Mouse (Mus musculus) megakaryocyte-erythroid progenitor cell, adult 5 weeks (primary cell): ENCODE results near the gene Tcp11l2. TPM values are rescaled to one million over a fixed set of nuclear protein-coding genes. Genes with fewer than 3 reads are reported as not detected.

Source experiments
- polyA plus RNA-seq: library from polyadenylated mRNA; stranded (reverse); fragments of >175 nt; gene quantifications from 2 replicates; pipeline ENCODE4 v1.2.3, GENCODE M21; 2012

Tcp11l2 gene
- 7.1 and 8.9 TPM in 2 replicates for polyA plus RNA-seq

GRCm38 (mm10) chr10:84576395-84577070 is at the start of gene Tcp11l2:
TSS of gene Tcp11l2 (plus strand) at chr10:84576626.

GRCm38 (mm10) chr10:84533912-84534671 is 42.3 kb upstream of the Tcp11l2 start, which contains the start of gene Ckap4:
TSS of gene Ckap4 (minus strand) at chr10:84534062.

GRCm38 (mm10) chr10:84621826-84622790 is 45.7 kb downstream of the Tcp11l2 start, which contains the start of gene Polr3b:
TSS of gene Polr3b (plus strand) at chr10:84622292.

Other genes with a start within 250 kb of the Tcp11l2 start
- 1.3 and 1.8 TPM in 2 replicates for gene Nuak1, start 136.0 kb upstream of the Tcp11l2 start, polyA plus RNA-seq
- 51.4 and 60.8 TPM in 2 replicates for gene Ckap4, start 42.6 kb upstream of the Tcp11l2 start, polyA plus RNA-seq
- 5.8 and 7.9 TPM in 2 replicates for gene Polr3b, start 45.7 kb downstream of the Tcp11l2 start, polyA plus RNA-seq
- not detected in 2 replicates for gene Rfx4, start 179.4 kb downstream of the Tcp11l2 start, polyA plus RNA-seq